Mouse (Mus musculus) stomach, postnatal 0 days (tissue): ENCODE data around the gene Sugt1. TPM values are rescaled to one million over a fixed set of nuclear protein-coding genes. Genes with fewer than 3 reads are reported as not detected.

Experiments used
- ATAC-seq: fragments of 200-750 bp; cut with Nextera tagmentation; 2 replicates; pipeline ENCODE4 v1.8.0; 2017; ENCODE audit not compliant: low FRiP score, low TSS enrichment
- DNase-seq: peaks from one replicate; pipeline ENCODE4 v3.0.0-alpha.2; 2016; ENCODE audit warnings: low spot score
- H3K27ac ChIP-seq: fragments of 300-500 bp; sonication (generic); replicated peaks from 2 replicates; pipeline ENCODE4 v1.5.1; 2014; ENCODE audit warnings: mild to moderate bottlenecking, control low read depth
- H3K27me3 ChIP-seq: fragments of 300-500 bp; sonication (generic); 2 replicates; pipeline ENCODE4 v1.6.1; 2014; ENCODE audit warnings: low read length; ENCODE audit not compliant: control insufficient read depth, insufficient read depth
- H3K36me3 ChIP-seq: fragments of 300-500 bp; sonication (generic); 2 replicates; pipeline ENCODE4 v1.6.1; 2014; ENCODE audit warnings: low read length, mixed read lengths; ENCODE audit not compliant: control insufficient read depth, insufficient read depth
- H3K4me1 ChIP-seq: fragments of 300-500 bp; sonication (generic); replicated peaks from 2 replicates; pipeline ENCODE4 v1.6.1; 2014; ENCODE audit warnings: antibody characterized with exemption; ENCODE audit not compliant: control insufficient read depth, insufficient read depth
- H3K4me2 ChIP-seq: fragments of 300-500 bp; sonication (generic); replicated peaks from 2 replicates; pipeline ENCODE4 v1.6.1; 2014; ENCODE audit warnings: low read depth, mild to moderate bottlenecking, control low read depth, moderate library complexity
- H3K4me3 ChIP-seq: fragments of 300-500 bp; sonication (generic); 2 replicates; pipeline ENCODE4 v1.5.1; 2014; ENCODE audit warnings: low read depth, low read length, control low read depth
- H3K9ac ChIP-seq: fragments of 300-500 bp; sonication (generic); 2 replicates; pipeline ENCODE4 v1.6.1; 2014; ENCODE audit warnings: mild to moderate bottlenecking, low read length, control low read depth, mixed read lengths
- H3K9me3 ChIP-seq: fragments of 300-500 bp; sonication (generic); 2 replicates; pipeline ENCODE4 v1.6.1; 2016; ENCODE audit warnings: low read length; ENCODE audit not compliant: control insufficient read depth
- CTCF ChIP-seq: IDR thresholded peaks from 2 replicates; pipeline ENCODE4 v1.5.1; 2016; ENCODE audit warnings: antibody characterized with exemption, low read depth, mild to moderate bottlenecking, moderate library complexity
- EP300 ChIP-seq: optimal IDR thresholded peaks from 2 replicates; pipeline ENCODE3; 2016; ENCODE audit warnings: antibody characterized with exemption
- WGBS: fragments of 180-500 bp; shearing (Covaris S2); extraction: QIAGEN DNeasy Blood & Tissue Kit; methylation state at CpG from one replicate; pipeline ENCODE4 v1.1.7; 2014; 5-methylcytosine and 5-hydroxymethylcytosine counted together
- polyA plus RNA-seq: library from polyadenylated mRNA; unstranded; fragments of >200 nt; fragmentation: Nextera tagmentation; extraction: Ambion mirVana; gene quantifications from 2 replicates; pipeline ENCODE4 v1.2.1, GENCODE M21; 2015

Sugt1 gene
- polyA plus RNA-seq, 1 experiment from 2014 or later, result 73.7 TPM

- Histone ChIP-seq H3K4me1 (no peaks in the 10 kb centered on the region), H3K4me2 (no peak overlapping the region), H3K9me3 (no peaks in the 10 kb centered on the region), H3K36me3 (no peaks in the 10 kb centered on the region), H3K9ac (no peak overlapping the region), H3K4me3 (no peak overlapping the region), H3K27me3 (no peaks in the 10 kb centered on the region), H3K27ac (no peak overlapping the region)
- WGBS, result 72% methylated on average over 4 of the region's 4 CpGs
- ATAC-seq, result no peak
- no peak for DNase-seq
- no peak for TF ChIP-seq EP300
- TF ChIP-seq CTCF, result no peak
These were observed 49.3 kb downstream of the Sugt1 start for GRCm38 (mm10) chr14:79636814-79637213.

- ATAC-seq, result no peak
These were observed 54.6 kb downstream of the Sugt1 start for GRCm38 (mm10) chr14:79642063-79642462.

GRCm38 (mm10) chr14:79645378-79645777 is 57.9 kb downstream of the Sugt1 start:
- Histone ChIP-seq H3K27me3 (no peaks in the 10 kb centered on the region), H3K27ac (no peak overlapping the region), H3K9ac (no peak overlapping the region), H3K4me1 (no peaks in the 10 kb centered on the region), H3K36me3 (no peaks in the 10 kb centered on the region), H3K4me3 (no peak overlapping the region), H3K4me2 (no peak overlapping the region), H3K9me3 (no peaks in the 10 kb centered on the region)
- TF ChIP-seq EP300 (no peak), CTCF (no peak)
- no peak for ATAC-seq
- no peak for DNase-seq
- 28% methylated on average over 11 of the region's 11 CpGs for WGBS

More at GRCm38 (mm10) chr14:79642063-79642462, 54.6 kb downstream of the Sugt1 start:
- DNase-seq, result no peak
- TF ChIP-seq CTCF (no peak), EP300 (no peak)
- H3K36me3 ChIP-seq, result no peaks in the 10 kb centered on the region
- no peak overlapping the region for H3K27ac ChIP-seq
- H3K27me3 ChIP-seq, result no peaks in the 10 kb centered on the region
- no peak overlapping the region for H3K9ac ChIP-seq
- H3K4me2 ChIP-seq, result no peak overlapping the region
- H3K4me1 ChIP-seq, result no peaks in the 10 kb centered on the region
- H3K4me3 ChIP-seq, result no peak overlapping the region
- 68% methylated on average over 9 of the region's 9 CpGs for WGBS
- no peaks in the 10 kb centered on the region for H3K9me3 ChIP-seq

- 47% methylated on average over 3 of the region's 3 CpGs for WGBS
- DNase-seq, result no peak
These were observed 62.2 kb downstream of the Sugt1 start for GRCm38 (mm10) chr14:79649680-79650079.

GRCm38 (mm10) chr14:79652654-79653053 is 65.2 kb downstream of the Sugt1 start:
- Histone ChIP-seq H3K36me3 (no peaks in the 10 kb centered on the region), H3K9me3 (no peaks in the 10 kb centered on the region), H3K4me2 (no peak overlapping the region), H3K4me1 (no peaks in the 10 kb centered on the region), H3K27ac (no peak overlapping the region), H3K4me3 (no peak overlapping the region), H3K27me3 (no peaks in the 10 kb centered on the region), H3K9ac (no peak overlapping the region)
- DNase-seq, result no peak
- no peak for ATAC-seq
- WGBS, result 54% methylated on average over 4 of the region's 4 CpGs
- TF ChIP-seq EP300 (no peak), CTCF (no peak)

More at GRCm38 (mm10) chr14:79649680-79650079, 62.2 kb downstream of the Sugt1 start:
- Histone ChIP-seq H3K4me2 (no peak overlapping the region), H3K36me3 (no peaks in the 10 kb centered on the region), H3K4me1 (no peaks in the 10 kb centered on the region), H3K9ac (no peak overlapping the region), H3K27me3 (no peaks in the 10 kb centered on the region), H3K27ac (no peak overlapping the region), H3K9me3 (no peaks in the 10 kb centered on the region), H3K4me3 (no peak overlapping the region)
- TF ChIP-seq CTCF (no peak), EP300 (no peak)
- no peak for ATAC-seq

DNA sequence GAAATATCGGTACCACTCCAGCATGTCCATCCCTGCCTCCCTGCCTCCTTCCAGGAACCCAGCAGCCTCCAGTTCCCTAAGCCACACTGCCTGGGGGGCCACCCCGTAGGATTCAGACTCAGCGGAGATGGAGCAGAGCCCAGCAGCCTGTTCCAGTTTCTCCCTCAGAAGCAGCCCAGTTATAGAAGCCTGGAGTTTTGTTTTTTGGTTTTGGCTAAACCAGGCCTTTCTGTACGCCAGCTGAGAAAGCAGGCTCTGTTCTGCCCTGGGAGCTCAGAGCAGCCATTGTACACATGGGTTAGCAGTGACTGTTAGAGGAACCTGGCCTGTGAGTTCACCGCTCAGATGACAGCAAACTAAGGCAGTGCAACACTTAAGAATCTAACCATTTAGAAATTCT is 70.8 kb downstream of the Sugt1 start:
- no peak for DNase-seq
- WGBS, result 77% methylated on average over 5 of the region's 5 CpGs
- H3K9ac ChIP-seq, result no peak overlapping the region
- no peak overlapping the region for H3K4me2 ChIP-seq
- H3K4me3 ChIP-seq, result no peak overlapping the region
- TF ChIP-seq EP300 (no peak), CTCF (no peak)
- no peaks in the 10 kb centered on the region for H3K36me3 ChIP-seq
- H3K27ac ChIP-seq, result no peak overlapping the region
- H3K27me3 ChIP-seq, result no peaks in the 10 kb centered on the region
- H3K4me1 ChIP-seq, result 0 out of 2 replicates have a peak, but pooled peaks cover 3% of the 10 kb centered on the region
- no peaks in the 10 kb centered on the region for H3K9me3 ChIP-seq
- ATAC-seq, result no peak
